Mouse (Mus musculus) myocyte (in vitro differentiated cells): ENCODE results near the gene Tmem219.
A peak's percentile ranks its signal among the peaks of the same experiment; 100 is the strongest.

ENCODE experiments used
- E2F4 ChIP-seq: IDR thresholded peaks from one replicate; pipeline ENCODE4 v1.6.1; 2011; ENCODE audit warnings: mild to moderate bottlenecking, control low read depth, moderate library complexity; ENCODE audit not compliant: insufficient read depth
- MAX ChIP-seq: IDR thresholded peaks from one replicate; pipeline ENCODE4 v1.6.1; 2011; ENCODE audit warnings: low read depth, mild to moderate bottlenecking, control low read depth
- MYOD1 ChIP-seq, 3 experiments: IDR thresholded peaks; one replicate each; pipeline ENCODE4 v1.6.1; 2011; ENCODE audit warnings: control low read depth in 2 of 3, low read depth in 2 of 3, mild to moderate bottlenecking in 2 of 3, moderate library complexity in 1 of 3; ENCODE audit not compliant: insufficient read length in 2 of 3, control insufficient read depth in 1 of 3
- MYOG ChIP-seq, 3 experiments: IDR thresholded peaks; one replicate each; pipeline ENCODE4 v1.6.1; 2011; ENCODE audit warnings: control low read depth in 2 of 3, low read depth in 2 of 3, mild to moderate bottlenecking in 2 of 3; ENCODE audit not compliant: insufficient read length in 2 of 3, control insufficient read depth in 1 of 3, insufficient read depth in 1 of 3
- POLR2A ChIP-seq: IDR thresholded peaks from one replicate; pipeline ENCODE4 v1.6.1; 2011; ENCODE audit warnings: low read depth, mild to moderate bottlenecking, control low read depth, moderate library complexity; ENCODE audit not compliant: insufficient read length
- REST ChIP-seq: IDR thresholded peaks from one replicate; pipeline ENCODE4 v1.6.1; 2011; ENCODE audit warnings: mild to moderate bottlenecking, control low read depth, moderate library complexity; ENCODE audit not compliant: insufficient read depth, insufficient read length
- SRF ChIP-seq: IDR thresholded peaks from one replicate; pipeline ENCODE4 v1.6.1; 2011; ENCODE audit warnings: low read depth; ENCODE audit not compliant: control insufficient read depth, insufficient read length
- TCF12 ChIP-seq: IDR thresholded peaks from one replicate; pipeline ENCODE4 v1.6.1; 2011; ENCODE audit warnings: mild to moderate bottlenecking, control low read depth; ENCODE audit not compliant: poor library complexity, insufficient read depth, severe bottlenecking
- TCF3 ChIP-seq: IDR thresholded peaks from one replicate; pipeline ENCODE4 v1.6.1; 2011; ENCODE audit warnings: low read depth, control low read depth; ENCODE audit not compliant: insufficient read length
- USF1 ChIP-seq: IDR thresholded peaks from one replicate; pipeline ENCODE4 v1.6.1; 2011; ENCODE audit warnings: low read depth, mild to moderate bottlenecking, control low read depth, moderate library complexity

DNA sequence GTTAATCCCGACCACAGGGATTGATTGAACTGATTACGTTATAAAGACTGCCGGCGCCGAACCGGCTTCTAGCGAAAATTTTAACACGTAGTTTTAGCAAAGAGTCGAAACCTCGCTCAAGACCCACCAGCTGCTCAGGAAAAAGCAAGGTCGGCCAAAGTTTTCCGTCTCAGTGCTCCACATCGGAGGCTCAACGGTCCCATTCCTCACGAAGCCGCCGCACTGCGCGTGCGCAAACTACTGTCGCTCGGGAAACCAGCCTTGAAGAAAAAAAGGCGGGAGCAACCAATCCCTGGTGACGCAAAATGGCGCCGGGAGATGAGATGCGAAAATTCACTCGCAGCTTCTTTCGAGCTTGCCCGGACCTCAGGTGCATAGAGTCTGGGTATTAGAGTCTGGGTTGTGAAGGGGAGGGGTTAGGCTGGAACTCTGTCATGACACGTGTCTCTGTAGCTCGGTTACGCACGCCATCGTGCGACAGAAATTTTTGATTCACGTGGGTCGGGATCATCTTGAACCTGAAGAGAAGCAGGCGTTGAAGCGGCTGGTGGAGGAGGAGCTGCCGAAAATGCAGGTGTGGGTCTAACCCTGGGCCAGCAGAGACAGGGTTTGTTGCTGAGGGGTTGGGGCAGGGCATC, 60.5 kb downstream of the Tmem219 start, which contains the start of gene Ino80e:
- TF ChIP-seq POLR2A (peak; percentile 43), USF1 (no peak), MYOG (IDR thresholded peaks at IDR 0.05; ENCODE audit: control insufficient read depth in 1 of 3, insufficient read depth in 1 of 3, insufficient read length in 2 of 3, low read depth in 2 of 3) (no peak), MAX (no peak), REST (no peak), MYOD1 (IDR thresholded peaks at IDR 0.05; ENCODE audit: control insufficient read depth in 1 of 3, insufficient read length in 2 of 3, low read depth in 2 of 3) (no peak), TCF12 (no peak), SRF (no peak), TCF3 (no peak), E2F4 (peak; percentile 39)
